Mouse (Mus musculus) CH12.LX (cell line): Measurements from ENCODE around the gene Meox1. TPM values are rescaled to one million over a fixed set of nuclear protein-coding genes. Genes with fewer than 3 reads are reported as not detected.
A peak's percentile ranks its signal among the peaks of the same experiment; 100 is the strongest.

Source experiments
- DNase-seq: peaks from one replicate; pipeline ENCODE4 v3.0.0-alpha.2; 2013; ENCODE audit errors: extremely low read depth
- H3K27ac ChIP-seq: 2 replicates; pipeline ENCODE4 v1.5.1; 2012; ENCODE audit warnings: low read depth, mild to moderate bottlenecking, control low read depth, moderate library complexity; ENCODE audit not compliant: insufficient read depth
- H3K27me3 ChIP-seq: replicated peaks from 2 replicates; pipeline ENCODE3; 2012; ENCODE audit warnings: inconsistent platforms
- H3K36me3 ChIP-seq, 2 experiments: replicated peaks in 1 of 2; 2 replicates each; pipeline versions ENCODE3 to v1.6.1; 2012; ENCODE audit warnings: inconsistent platforms in 1 of 2, low read length in 1 of 2, mild to moderate bottlenecking in 1 of 2, mixed read lengths in 1 of 2, moderate library complexity in 1 of 2; ENCODE audit not compliant: control insufficient read depth in 1 of 2, insufficient read depth in 1 of 2
- H3K4me1 ChIP-seq, 2 experiments: 2 replicates each; pipeline ENCODE4 v1.6.1; 2012; ENCODE audit warnings: inconsistent platforms in 1 of 2, moderate library complexity in 1 of 2; ENCODE audit not compliant: insufficient read depth in 2 of 2, control insufficient read depth in 1 of 2
- H3K4me2 ChIP-seq: 2 replicates; pipeline ENCODE4 v1.6.1; 2012; ENCODE audit warnings: low read depth, mild to moderate bottlenecking, control low read depth; ENCODE audit not compliant: poor library complexity, insufficient read depth, severe bottlenecking
- H3K4me3 ChIP-seq, 3 experiments: fragments of 150-350 bp in 1 of 3; sonication (generic) in 1 of 3; replicated peaks in 1 of 3; 2 replicates each; pipeline versions ENCODE3 to v1.5.1; 2011 to 2012; ENCODE audit warnings: low read depth in 2 of 3, low read length in 2 of 3, mild to moderate bottlenecking in 2 of 3, moderate library complexity in 2 of 3, control low read depth in 1 of 3, improper control_type of control experiment in 1 of 3, inconsistent platforms in 1 of 3, mixed read lengths in 1 of 3; ENCODE audit not compliant: poor library complexity in 1 of 3
- H3K79me2 ChIP-seq: replicated peaks from 2 replicates; pipeline ENCODE4 v1.6.1; 2012; ENCODE audit warnings: mild to moderate bottlenecking, moderate library complexity; ENCODE audit not compliant: control insufficient read depth, poor library complexity, insufficient read depth, severe bottlenecking; ENCODE audit errors: extremely low read depth
- H3K9ac ChIP-seq: 2 replicates; pipeline ENCODE4 v1.6.1; 2012; ENCODE audit warnings: low read depth, mild to moderate bottlenecking, control low read depth, moderate library complexity; ENCODE audit not compliant: insufficient read depth
- H3K9me3 ChIP-seq: replicated peaks from 2 replicates; pipeline ENCODE3; 2012; ENCODE audit warnings: low read length, inconsistent platforms, mixed read lengths
- BHLHE40 ChIP-seq: IDR thresholded peaks from 2 replicates; pipeline ENCODE4 v1.6.1; 2011; ENCODE audit warnings: mild to moderate bottlenecking, low read depth, low read length, improper control_type of control experiment
- CHD1 ChIP-seq: IDR thresholded peaks from 2 replicates; pipeline ENCODE4 v1.6.1; 2012; ENCODE audit warnings: low read depth, low read length, improper control_type of control experiment, inconsistent platforms
- CTCF ChIP-seq, 2 experiments: IDR thresholded peaks in 1 of 2; conservative IDR thresholded peaks in 1 of 2; 2 replicates each; pipeline ENCODE4 v1.5.1; 2011 to 2012; ENCODE audit warnings: low read depth in 2 of 2, low read length in 2 of 2, improper control_type of control experiment in 1 of 2, inconsistent platforms in 1 of 2, mild to moderate bottlenecking in 1 of 2, moderate library complexity in 1 of 2
- E2F4 ChIP-seq: IDR thresholded peaks from 2 replicates; pipeline ENCODE4 v1.6.1; 2011; ENCODE audit warnings: low read depth, low read length, improper control_type of control experiment; ENCODE audit not compliant: insufficient replicate concordance
- EP300 ChIP-seq: IDR thresholded peaks from 2 replicates; pipeline ENCODE4 v1.6.1; 2011; ENCODE audit warnings: low read length, improper control_type of control experiment
- ETS1 ChIP-seq: conservative IDR thresholded peaks from 2 replicates; pipeline ENCODE4 v1.6.1; 2012; ENCODE audit warnings: low read depth, mild to moderate bottlenecking, inconsistent platforms, low read length, improper control_type of control experiment, moderate library complexity
- HCFC1 ChIP-seq: IDR thresholded peaks from 2 replicates; pipeline ENCODE4 v1.6.1; 2012; ENCODE audit warnings: low read depth, mild to moderate bottlenecking, inconsistent platforms, low read length, improper control_type of control experiment
- JUN ChIP-seq: IDR thresholded peaks from 2 replicates; pipeline ENCODE4 v1.6.1; 2011; ENCODE audit warnings: low read depth, mild to moderate bottlenecking, low read length, improper control_type of control experiment, moderate library complexity; ENCODE audit not compliant: insufficient read depth
- JUND ChIP-seq: conservative IDR thresholded peaks from 2 replicates; pipeline ENCODE4 v1.6.1; 2011; ENCODE audit warnings: low read depth, low read length, improper control_type of control experiment
- KAT2A ChIP-seq: IDR thresholded peaks from 2 replicates; pipeline ENCODE4 v1.6.1; 2012; ENCODE audit warnings: low read length, improper control_type of control experiment, inconsistent platforms; ENCODE audit not compliant: insufficient replicate concordance
- MAZ ChIP-seq: IDR thresholded peaks from 2 replicates; pipeline ENCODE4 v1.6.1; 2012; ENCODE audit warnings: low read depth, mild to moderate bottlenecking, inconsistent platforms, low read length, improper control_type of control experiment, moderate library complexity
- MEF2A ChIP-seq: IDR thresholded peaks from 2 replicates; pipeline ENCODE4 v1.6.1; 2014; ENCODE audit warnings: low read depth, mild to moderate bottlenecking, inconsistent platforms, low read length, improper control_type of control experiment, borderline replicate concordance
- POLR2A ChIP-seq: IDR thresholded peaks from 2 replicates; pipeline ENCODE4 v1.6.1; 2011; ENCODE audit warnings: low read depth, mild to moderate bottlenecking, improper control_type of control experiment, low read length
- RAD21 ChIP-seq: IDR thresholded peaks from 2 replicates; pipeline ENCODE4 v1.6.1; 2011; ENCODE audit warnings: low read depth, mild to moderate bottlenecking, low read length, improper control_type of control experiment, moderate library complexity
- SIN3A ChIP-seq: IDR thresholded peaks from 2 replicates; pipeline ENCODE4 v1.6.1; 2012; ENCODE audit warnings: low read length, improper control_type of control experiment, inconsistent platforms
- SMC3 ChIP-seq: IDR thresholded peaks from 2 replicates; pipeline ENCODE4 v1.6.1; 2011; ENCODE audit warnings: low read depth, low read length, improper control_type of control experiment
- TBP ChIP-seq: conservative IDR thresholded peaks from 2 replicates; pipeline ENCODE4 v1.6.1; 2011; ENCODE audit warnings: low read depth, low read length, improper control_type of control experiment
- TCF12 ChIP-seq: IDR thresholded peaks from 2 replicates; pipeline ENCODE4 v1.6.1; 2014; ENCODE audit warnings: low read depth, mild to moderate bottlenecking, inconsistent platforms, low read length, improper control_type of control experiment
- USF2 ChIP-seq: conservative IDR thresholded peaks from 2 replicates; pipeline ENCODE4 v1.6.1; 2011; ENCODE audit warnings: low read depth, low read length, improper control_type of control experiment
- ZKSCAN1 ChIP-seq: IDR thresholded peaks from 2 replicates; pipeline ENCODE4 v1.6.1; 2012; ENCODE audit warnings: low read depth, inconsistent platforms, low read length, improper control_type of control experiment, borderline replicate concordance
- ZMIZ1 ChIP-seq: IDR thresholded peaks from 2 replicates; pipeline ENCODE4 v1.6.1; 2012; ENCODE audit warnings: low read depth, mild to moderate bottlenecking, inconsistent platforms, low read length, improper control_type of control experiment
- dilution Hi-C: fragments of 300-500 bp; cut with MboI; formaldehyde crosslinking; loops from 2 replicates; pipeline ENCODE4 v1.14.3; 2020; ENCODE audit warnings: low sequenced_read_pairs; ENCODE audit not compliant: extremely low pct_unique_long_range_greater_than_20kb, extremely low pct_ligation_motif_present
- in situ Hi-C: fragments of 300-500 bp; cut with MboI; formaldehyde crosslinking; loops from 3 replicates; pipeline ENCODE4 v1.14.3; 2019; ENCODE audit warnings: low sequenced_read_pairs, low pct_ligation_motif_present, low pct_unique_long_range_greater_than_20kb, mixed read lengths
- polyA plus RNA-seq: library from polyadenylated mRNA; unstranded; fragments of >175 nt; gene quantifications from 2 replicates; pipeline ENCODE4 v1.2.1, GENCODE M21; 2012; ENCODE audit warnings: low read depth; ENCODE audit not compliant: insufficient read length
- total RNA-seq, 2 experiments: library from RNA; depleted of rRNA; stranded (reverse); fragments of 300-350 nt in 1 of 2; fragments of >200 nt in 1 of 2; gene quantifications; 2 replicates each; pipeline ENCODE4 v1.2.3; 2012 to 2014

Meox1 gene
- total and polyA plus RNA-seq, 3 experiments: not detected

DNA sequence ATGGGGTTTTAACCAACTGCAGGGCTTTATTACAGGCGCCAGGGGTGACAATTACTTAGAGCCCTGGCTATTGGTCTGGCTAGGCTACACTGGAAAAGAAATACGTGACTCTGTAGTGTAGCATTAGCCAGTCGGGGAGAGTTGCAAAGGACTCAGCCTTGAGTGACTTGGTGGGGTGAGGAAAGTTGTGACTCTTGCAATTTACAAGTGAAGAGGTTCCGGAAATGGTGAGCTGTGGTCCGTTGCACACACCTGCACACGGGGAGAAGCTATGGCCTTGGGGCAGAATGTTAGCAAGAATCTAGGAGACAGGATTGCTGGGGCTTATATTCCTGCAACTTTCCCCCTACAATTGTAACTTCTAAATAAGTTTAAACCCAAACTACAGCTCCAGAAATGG is 31.5 kb upstream of the Meox1 start:
- in situ Hi-C loops: no loop called here
- dilution Hi-C loops: no loop called here
- no peak overlapping the region for H3K27ac ChIP-seq

DNA sequence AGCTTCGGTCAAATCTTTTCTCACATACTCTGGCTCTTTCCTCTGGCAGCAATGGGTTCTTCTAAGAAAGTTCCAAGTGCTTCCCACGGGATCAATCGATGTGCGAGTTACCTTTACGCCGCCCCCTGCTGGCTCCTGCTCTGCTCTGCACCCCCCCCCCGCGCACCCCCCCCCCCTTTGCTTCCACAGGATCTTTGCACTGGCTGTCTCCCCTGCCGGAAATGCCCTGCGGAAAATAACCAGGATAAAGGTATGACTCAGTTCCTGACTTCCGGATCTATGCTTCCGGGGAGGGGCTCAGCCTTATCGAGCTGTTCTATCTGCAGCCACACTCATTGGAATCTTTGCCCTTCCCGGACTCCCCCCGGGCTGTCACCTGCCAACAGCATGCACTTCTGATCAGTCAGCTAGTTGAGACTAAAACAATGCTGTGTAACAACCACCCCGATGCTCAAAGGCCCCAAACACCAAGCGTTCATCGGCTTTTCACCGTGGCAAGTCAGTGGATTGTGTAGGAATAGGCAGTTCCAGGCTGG is 30.3 kb upstream of the Meox1 start:
- H3K9me3 ChIP-seq: no peaks in the 10 kb centered on the region
- no peak overlapping the region for H3K4me3 ChIP-seq
- peaks cover 31% of the 10 kb centered on the region for H3K27me3 ChIP-seq
- H3K27ac ChIP-seq: no peak overlapping the region
- no peak overlapping the region for H3K9ac ChIP-seq
- no peak overlapping the region for H3K4me2 ChIP-seq
- in situ Hi-C loops (loop anchor here (5.0 kb wide), 1 partner anchor 43 kb away; the partner anchor contains the start of gene Sost), dilution Hi-C loops (no loop called here)
- H3K4me1 ChIP-seq: peaks cover 2 to 41% of the 10 kb centered on the region in 2 experiments; a peak in 3 of 4 replicates
- H3K79me2 ChIP-seq: no peaks in the 10 kb centered on the region
- TF ChIP-seq MEF2A (no peak), CTCF (conservative IDR thresholded peaks at IDR 0.05 in 1 of 2, IDR thresholded peaks at IDR 0.05 in 1 of 2; ENCODE audit: low read depth in 2 of 2, low read length in 2 of 2) (peak in 1 of 2 experiments; percentile 43; a peak in 2 of 4 replicates)
- H3K36me3 ChIP-seq: no peaks in the 10 kb centered on the region
- no peak for DNase-seq

More for the DNA sequence above, 31.5 kb upstream of the Meox1 start:
- Histone ChIP-seq H3K27me3 (peaks cover 33% of the 10 kb centered on the region), H3K9ac (no peak overlapping the region), H3K79me2 (no peaks in the 10 kb centered on the region), H3K4me3 (no peak overlapping the region), H3K4me2 (no peak overlapping the region), H3K4me1 (peaks cover 2 to 41% of the 10 kb centered on the region in 2 experiments; a peak in 3 of 4 replicates), H3K9me3 (no peaks in the 10 kb centered on the region), H3K36me3 (no peaks in the 10 kb centered on the region)
- TF ChIP-seq ETS1 (peak; percentile 43; the same call in 1 of the 2 replicates), USF2 (no peak), EP300 (0 out of 2 replicates have a peak, but pooled peaks have one; percentile 9), BHLHE40 (peak; percentile 21; the same call in 1 of the 2 replicates), JUND (no peak)
- peak; percentile 33 for DNase-seq

DNA sequence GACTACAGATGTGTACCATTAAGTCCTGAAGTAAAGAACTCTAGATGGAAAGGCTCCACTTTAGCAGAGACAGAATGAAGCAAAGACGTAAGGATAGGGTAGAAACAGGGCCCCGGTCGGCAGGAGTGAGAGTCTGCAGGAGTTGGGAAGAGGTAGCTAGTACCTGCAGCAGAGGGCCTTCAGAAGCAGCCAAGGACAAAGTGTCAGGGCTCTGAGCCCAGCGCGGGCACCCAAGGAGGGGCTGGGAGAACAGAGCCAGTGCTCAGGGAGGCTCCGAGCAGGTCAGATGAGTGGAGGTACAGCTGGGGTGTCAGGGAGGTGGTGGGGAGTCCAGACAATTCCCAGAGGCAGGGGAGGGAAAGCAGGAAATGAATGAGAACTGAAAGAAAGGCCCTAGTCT is 29.8 kb upstream of the Meox1 start:
- Histone ChIP-seq H3K4me1 (peaks cover 2 to 41% of the 10 kb centered on the region in 2 experiments; a peak in 3 of 4 replicates), H3K27me3 (peaks cover 32% of the 10 kb centered on the region), H3K4me2 (no peak overlapping the region), H3K9ac (no peak overlapping the region), H3K27ac (no peak overlapping the region), H3K36me3 (no peaks in the 10 kb centered on the region), H3K4me3 (no peak overlapping the region), H3K79me2 (no peaks in the 10 kb centered on the region), H3K9me3 (no peaks in the 10 kb centered on the region)
- dilution Hi-C loops: no loop called here
- TF ChIP-seq MEF2A: no peak
- TF ChIP-seq TBP: no peak
- TF ChIP-seq ZMIZ1: no peak
- TF ChIP-seq POLR2A: no peak
- no peak for TF ChIP-seq CHD1
- TF ChIP-seq SMC3: no peak
- no peak for TF ChIP-seq HCFC1
- no peak for TF ChIP-seq SIN3A
- TF ChIP-seq E2F4: no peak
- TF ChIP-seq JUND: no peak
- TF ChIP-seq CTCF (conservative IDR thresholded peaks at IDR 0.05 in 1 of 2, IDR thresholded peaks at IDR 0.05 in 1 of 2; ENCODE audit: low read depth in 2 of 2, low read length in 2 of 2): no peak
- no peak for TF ChIP-seq KAT2A
- TF ChIP-seq RAD21: no peak
- no peak for TF ChIP-seq ZKSCAN1
- no peak for TF ChIP-seq JUN
- no peak for TF ChIP-seq BHLHE40
- TF ChIP-seq TCF12: no peak
- TF ChIP-seq MAZ: no peak
- in situ Hi-C loops: loop anchor here (5.0 kb wide), 1 partner anchor 43 kb away; the partner anchor contains the start of gene Sost
- DNase-seq: no peak
